Mouse (Mus musculus): Measurements from ENCODE around the gene Zfp74. TPM values are rescaled to one million over a fixed set of nuclear protein-coding genes. Genes with fewer than 3 reads are reported as not detected.
"Not testable (repeated sequence)": the region's sequence is repeated elsewhere in the genome, so short reads cannot be mapped to it uniquely, and the experiment has no call there.

Zfp74 gene
- polyA plus RNA-seq (2012; rRNA removed): 5.4 and 5.7 TPM in 2 replicates

GRCm38 (mm10) chr7:29953513-29954401, at the start of gene Zfp74:
TSS of gene Zfp74 (minus strand) at chr7:29954089.
- DNase-seq (ENCODE audit: low read depth): peak; percentile 42

- DNase-seq (ENCODE audit: low read depth): no peak
Measured at GRCm38 (mm10) chr7:30000601-30001000, 46.7 kb upstream of the Zfp74 start.

- no peak for DNase-seq (ENCODE audit: low read depth)
Measured at GRCm38 (mm10) chr7:29995134-29995533, 41.2 kb upstream of the Zfp74 start.

GRCm38 (mm10) chr7:29993340-29993739, 39.5 kb upstream of the Zfp74 start:
- DNase-seq (ENCODE audit: low read depth): no peak

GRCm38 (mm10) chr7:29992698-29993097, 38.8 kb upstream of the Zfp74 start:
- DNase-seq (ENCODE audit: low read depth): no peak

GRCm38 (mm10) chr7:29989031-29989430, 35.1 kb upstream of the Zfp74 start:
- no peak for DNase-seq (ENCODE audit: low read depth)

- no peak for DNase-seq (ENCODE audit: low read depth)
Measured at GRCm38 (mm10) chr7:29987551-29987950, 33.7 kb upstream of the Zfp74 start.

- no peak for DNase-seq (ENCODE audit: low read depth)
Measured at GRCm38 (mm10) chr7:29986101-29986500, 32.2 kb upstream of the Zfp74 start.

- peak; percentile 44 for DNase-seq (ENCODE audit: low read depth)
Measured at GRCm38 (mm10) chr7:29983690-29984380, 29.9 kb upstream of the Zfp74 start, which contains the start of gene Zfp568. TSS of gene Zfp568 (plus strand) at chr7:29983955.

GRCm38 (mm10) chr7:29983340-29983689, 29.4 kb upstream of the Zfp74 start:
- no peak for DNase-seq (ENCODE audit: low read depth)

GRCm38 (mm10) chr7:29982931-29983330, 29.0 kb upstream of the Zfp74 start:
- no peak for DNase-seq (ENCODE audit: low read depth)

- no peak for DNase-seq (ENCODE audit: low read depth)
Measured at GRCm38 (mm10) chr7:29982341-29982740, 28.5 kb upstream of the Zfp74 start.

- DNase-seq (ENCODE audit: low read depth): no peak
Measured at GRCm38 (mm10) chr7:29981860-29982259, 28.0 kb upstream of the Zfp74 start.

GRCm38 (mm10) chr7:29981455-29981854, 27.6 kb upstream of the Zfp74 start:
- DNase-seq (ENCODE audit: low read depth): no peak

GRCm38 (mm10) chr7:29980761-29981160, 26.9 kb upstream of the Zfp74 start:
- DNase-seq (ENCODE audit: low read depth): no peak

GRCm38 (mm10) chr7:29970686-29971085, 16.8 kb upstream of the Zfp74 start:
- no peak for DNase-seq (ENCODE audit: low read depth)

GRCm38 (mm10) chr7:29965115-29965810, 11.4 kb upstream of the Zfp74 start:
- DNase-seq (ENCODE audit: low read depth): not testable (repeated sequence)

GRCm38 (mm10) chr7:29959004-29959403, 5.1 kb upstream of the Zfp74 start:
- DNase-seq (ENCODE audit: low read depth): no peak

GRCm38 (mm10) chr7:29958125-29958724, 4.3 kb upstream of the Zfp74 start:
- DNase-seq (ENCODE audit: low read depth): no peak

GRCm38 (mm10) chr7:29956257-29956656, 2.4 kb upstream of the Zfp74 start:
- DNase-seq (ENCODE audit: low read depth): no peak

GRCm38 (mm10) chr7:29954731-29955130, 842 bp upstream of the Zfp74 start:
- DNase-seq (ENCODE audit: low read depth): no peak

- no peak for DNase-seq (ENCODE audit: low read depth)
Measured at GRCm38 (mm10) chr7:29953086-29953485, 803 bp downstream of the Zfp74 start.

Data from gonadal fat pad, adult 2 months (tissue).